ENCODE assay signal across 11 mouse cellular contexts in the genomic region with DNA sequence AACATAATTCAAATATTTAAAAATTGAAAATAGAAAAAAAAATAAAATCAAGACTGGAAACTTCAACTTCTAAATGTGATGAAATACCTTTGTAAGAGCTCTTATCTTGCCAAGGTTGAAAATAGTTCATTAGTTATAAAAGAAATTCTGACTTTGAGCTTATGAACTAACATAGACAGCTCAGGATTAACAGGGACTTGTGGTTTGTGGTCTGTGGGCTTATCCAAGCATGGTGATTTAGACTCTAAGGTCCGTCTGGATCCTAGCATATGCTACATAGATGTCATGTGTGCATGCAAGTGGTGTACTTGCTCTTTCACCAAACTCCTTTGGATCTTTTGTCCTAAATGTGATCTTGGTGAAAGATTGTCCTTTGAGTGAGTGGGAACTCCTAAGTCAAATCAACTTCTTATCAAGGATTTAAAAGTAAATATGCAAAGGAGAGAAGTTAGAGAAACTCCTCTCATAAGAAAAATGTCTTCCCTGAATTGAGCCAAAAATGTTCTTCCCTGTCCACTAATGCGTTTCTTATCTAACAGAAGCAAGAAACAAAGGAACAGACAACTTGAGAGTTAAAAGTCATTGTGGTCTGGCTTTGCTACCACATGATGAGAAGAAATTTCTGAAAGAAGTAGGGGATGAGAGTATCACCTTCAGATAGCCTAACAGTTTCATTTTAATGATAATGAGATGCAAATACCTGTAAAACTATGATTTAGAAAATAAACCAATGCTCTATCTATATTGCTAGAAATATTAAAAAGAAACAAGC.
"Had no signal": no experiment of that assay in that cellular context is flagged by ENCODE, and none has a peak within 500 bp of the region (broad histone marks: within the 10 kb centered on the region; RNA-seq: fewer than 3 reads in every experiment).

No protein-coding gene starts in this region.

- ATAC-seq: midbrain, embryonic 13.5 days had no signal

- H3K4me1 ChIP-seq: limb, embryonic 13.5 days; midbrain, embryonic 13.5 days; neural tube, embryonic 15.5 days had no signal

- H3K36me3 ChIP-seq: limb, embryonic 13.5 days; midbrain, embryonic 13.5 days; neural tube, embryonic 15.5 days had no signal

- H3K4me3 ChIP-seq: layer of hippocampus, adult 2 months; limb, embryonic 13.5 days; midbrain, embryonic 13.5 days; neural tube, embryonic 15.5 days had no signal

- H3K27ac ChIP-seq: layer of hippocampus, adult 2 months; limb, embryonic 13.5 days; midbrain, embryonic 13.5 days; neural tube, embryonic 15.5 days had no signal

- H3K9me3 ChIP-seq: limb, embryonic 13.5 days; midbrain, embryonic 13.5 days; neural tube, embryonic 15.5 days had no signal

- DNase-seq: kidney, adult 18-20 months; kidney, postnatal 10 days; kidney, postnatal 4 days; left cerebral cortex, postnatal 4 days; lung, adult 18-20 months; right cerebral cortex, adult 18-20 months; right cerebral cortex, postnatal 25 days had no signal

- H3K27me3 ChIP-seq: limb, embryonic 13.5 days; midbrain, embryonic 13.5 days; neural tube, embryonic 15.5 days had no signal
